Mouse (Mus musculus) heart, embryonic 16.5 days (tissue): ENCODE measurements at regions not wholly inside any gene's neighbourhood (a gene's known extent, or its start where the extent isn't known, plus 50 kb on each side); places are given as distances from the start of the nearest gene placed in this dataset.

Source experiments
- ATAC-seq: fragments of 200-750 bp; cut with Nextera tagmentation; replicated peaks from 2 replicates; pipeline ENCODE4 v1.8.0; 2017; ENCODE audit warnings: moderate number of reproducible peaks; ENCODE audit not compliant: insufficient read depth, low FRiP score; ENCODE audit errors: extremely low read depth
- H3K27ac ChIP-seq: fragments of 300-500 bp; sonication (generic); 2 replicates; pipeline ENCODE4 v1.5.1; 2014; ENCODE audit warnings: mild to moderate bottlenecking, low read length, control low read depth, moderate library complexity
- H3K27me3 ChIP-seq: fragments of 300-500 bp; sonication (generic); 2 replicates; pipeline ENCODE4 v1.6.1; 2014; ENCODE audit warnings: low read length, mixed read lengths; ENCODE audit not compliant: control insufficient read depth, insufficient read depth
- H3K36me3 ChIP-seq: fragments of 300-500 bp; sonication (generic); 2 replicates; pipeline ENCODE4 v1.6.1; 2014; ENCODE audit not compliant: control insufficient read depth, insufficient read depth
- H3K4me1 ChIP-seq: fragments of 300-500 bp; sonication (generic); 2 replicates; pipeline ENCODE4 v1.6.1; 2014; ENCODE audit warnings: low read length, mixed read lengths; ENCODE audit not compliant: control insufficient read depth, insufficient read depth
- H3K4me2 ChIP-seq: fragments of 300-500 bp; sonication (generic); 2 replicates; pipeline ENCODE4 v1.6.1; 2014; ENCODE audit warnings: low read depth, mild to moderate bottlenecking, control low read depth, low read length
- H3K4me3 ChIP-seq: fragments of 300-500 bp; sonication (generic); 2 replicates; pipeline ENCODE4 v1.5.1; 2014; ENCODE audit warnings: mild to moderate bottlenecking, control low read depth, low read length
- H3K9ac ChIP-seq: fragments of 300-500 bp; sonication (generic); 2 replicates; pipeline ENCODE4 v1.6.1; 2014; ENCODE audit warnings: low read length, control low read depth
- H3K9me3 ChIP-seq: fragments of 300-500 bp; sonication (generic); replicated peaks from 2 replicates; pipeline ENCODE4 v1.6.1; 2016; ENCODE audit warnings: low read length; ENCODE audit not compliant: control insufficient read depth
- WGBS: fragments of 180-500 bp; shearing (Covaris S2); extraction: QIAGEN DNeasy Blood & Tissue Kit; methylation state at CpG from one replicate; pipeline ENCODE4 v1.1.7; 2014; 5-methylcytosine and 5-hydroxymethylcytosine counted together

- no peak for ATAC-seq
- Histone ChIP-seq H3K9ac (no peak overlapping the region), H3K36me3 (no peaks in the 10 kb centered on the region), H3K4me2 (no peak overlapping the region), H3K4me3 (no peak overlapping the region), H3K27ac (no peak overlapping the region), H3K27me3 (no peaks in the 10 kb centered on the region), H3K4me1 (no peaks in the 10 kb centered on the region), H3K9me3 (peaks cover 3% of the 10 kb centered on the region)
- 83% methylated on average over 2 of the region's 2 CpGs for WGBS
Observed at GRCm38 (mm10) chr13:34507224-34507623, 146.1 kb downstream of the Pxdc1 start.

GRCm38 (mm10) chr13:34505861-34506260 lies 147.4 kb downstream of the Pxdc1 start:
- Histone ChIP-seq H3K4me2 (no peak overlapping the region), H3K36me3 (no peaks in the 10 kb centered on the region), H3K4me1 (no peaks in the 10 kb centered on the region), H3K9ac (no peak overlapping the region), H3K4me3 (no peak overlapping the region), H3K9me3 (peaks cover 3% of the 10 kb centered on the region), H3K27ac (no peak overlapping the region), H3K27me3 (no peaks in the 10 kb centered on the region)
- no peak for ATAC-seq
- WGBS, result 82% methylated on average over 2 of the region's 2 CpGs

- peaks cover 3% of the 10 kb centered on the region for H3K9me3 ChIP-seq
- H3K9ac ChIP-seq, result no peak overlapping the region
- H3K36me3 ChIP-seq, result no peaks in the 10 kb centered on the region
- H3K27me3 ChIP-seq, result no peaks in the 10 kb centered on the region
- H3K4me2 ChIP-seq, result no peak overlapping the region
- no peak overlapping the region for H3K27ac ChIP-seq
- ATAC-seq, result no peak
- H3K4me1 ChIP-seq, result no peaks in the 10 kb centered on the region
- WGBS, result 71% methylated on average over 3 of the region's 3 CpGs
- H3K4me3 ChIP-seq, result no peak overlapping the region
Observed at GRCm38 (mm10) chr13:34504879-34505278, 148.4 kb downstream of the Pxdc1 start.

DNA sequence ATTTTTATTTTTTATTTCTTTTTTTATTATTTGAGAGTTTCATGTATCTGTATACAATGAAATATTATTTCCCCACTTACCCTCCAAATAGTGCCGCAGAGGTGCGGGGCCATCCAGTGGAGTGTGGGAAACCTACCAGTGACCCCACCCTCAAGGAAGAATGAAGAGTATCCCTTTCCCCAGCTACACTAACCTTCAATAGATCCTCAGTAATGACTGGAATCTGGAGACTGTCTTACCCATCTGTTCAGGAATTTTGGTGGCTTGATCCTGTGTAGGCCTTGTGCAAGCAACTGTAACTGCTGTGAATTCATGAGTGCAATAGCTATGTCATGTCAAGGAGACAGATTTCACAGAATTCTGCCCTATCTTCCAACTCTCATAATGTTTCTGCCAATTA lies 153.9 kb upstream of the Slc22a23 start:
- no peak overlapping the region for H3K4me3 ChIP-seq
- no peak for ATAC-seq

DNA sequence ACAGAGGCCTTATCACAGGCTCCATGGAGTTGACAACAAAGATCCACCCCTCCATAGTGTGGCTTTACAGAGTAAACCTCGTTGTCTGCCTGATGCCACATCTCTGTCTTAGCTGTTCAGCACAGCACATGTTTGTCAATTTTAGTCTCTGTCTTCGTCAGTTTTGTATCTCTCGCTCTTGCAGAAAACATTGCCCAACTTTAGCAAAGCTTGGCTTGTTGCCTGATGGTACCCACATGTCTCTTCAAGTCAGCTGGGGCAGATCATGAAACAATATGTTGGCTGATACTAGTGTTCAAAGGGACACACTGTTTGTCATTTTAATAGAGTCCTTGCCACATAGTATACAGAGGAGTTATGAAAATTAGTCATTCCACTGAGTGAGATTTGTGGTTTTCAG lies 152.7 kb upstream of the Slc22a23 start:
- Histone ChIP-seq H3K4me1 (no peaks in the 10 kb centered on the region), H3K4me2 (no peak overlapping the region), H3K4me3 (no peak overlapping the region), H3K36me3 (no peaks in the 10 kb centered on the region), H3K9me3 (no peaks in the 10 kb centered on the region), H3K27me3 (no peaks in the 10 kb centered on the region), H3K27ac (no peak overlapping the region), H3K9ac (no peak overlapping the region)
- 76% methylated on average over 3 of the region's 3 CpGs for WGBS
- no peak for ATAC-seq

More for the DNA sequence above, 153.9 kb upstream of the Slc22a23 start:
- H3K27me3 ChIP-seq, result no peaks in the 10 kb centered on the region
- WGBS, result 93% methylated on average over 2 of the region's 2 CpGs
- H3K36me3 ChIP-seq, result no peaks in the 10 kb centered on the region
- H3K9me3 ChIP-seq, result no peaks in the 10 kb centered on the region
- no peaks in the 10 kb centered on the region for H3K4me1 ChIP-seq
- no peak overlapping the region for H3K4me2 ChIP-seq
- no peak overlapping the region for H3K27ac ChIP-seq
- H3K9ac ChIP-seq, result no peak overlapping the region

DNA sequence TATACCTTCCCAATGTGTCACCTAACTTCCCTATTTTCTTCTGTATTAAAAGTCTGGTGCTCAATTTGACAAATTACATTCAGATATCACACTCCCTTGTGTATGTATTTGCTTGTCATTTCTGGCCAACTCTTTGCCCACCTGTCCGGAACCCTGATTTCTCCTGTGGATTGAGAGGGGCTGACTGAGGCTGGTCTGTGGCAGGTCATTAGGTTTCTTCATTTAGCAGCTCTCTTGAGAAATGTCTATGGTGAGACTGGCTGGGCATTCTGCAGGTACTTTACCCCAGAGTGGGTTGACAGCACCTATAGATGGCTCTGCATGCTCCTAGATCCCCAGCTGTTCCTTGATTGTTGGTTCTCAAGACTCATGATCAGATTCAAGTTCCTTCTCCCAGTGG lies 139.8 kb upstream of the Slc22a23 start:
- 91% methylated on average over 1 of the region's 1 CpGs for WGBS
- Histone ChIP-seq H3K4me1 (no peaks in the 10 kb centered on the region), H3K27me3 (no peaks in the 10 kb centered on the region), H3K27ac (no peak overlapping the region), H3K4me3 (no peak overlapping the region), H3K36me3 (no peaks in the 10 kb centered on the region), H3K4me2 (no peak overlapping the region), H3K9ac (no peak overlapping the region), H3K9me3 (no peaks in the 10 kb centered on the region)
- ATAC-seq, result no peak

- Histone ChIP-seq H3K4me3 (no peak overlapping the region), H3K27me3 (no peaks in the 10 kb centered on the region), H3K4me2 (no peak overlapping the region), H3K9me3 (no peaks in the 10 kb centered on the region), H3K9ac (no peak overlapping the region), H3K4me1 (no peaks in the 10 kb centered on the region), H3K36me3 (no peaks in the 10 kb centered on the region), H3K27ac (no peak overlapping the region)
- WGBS, result 89% methylated on average over 10 of the region's 10 CpGs
- no peak for ATAC-seq
Observed at GRCm38 (mm10) chr13:34481461-34481860, 136.5 kb upstream of the Slc22a23 start.

DNA sequence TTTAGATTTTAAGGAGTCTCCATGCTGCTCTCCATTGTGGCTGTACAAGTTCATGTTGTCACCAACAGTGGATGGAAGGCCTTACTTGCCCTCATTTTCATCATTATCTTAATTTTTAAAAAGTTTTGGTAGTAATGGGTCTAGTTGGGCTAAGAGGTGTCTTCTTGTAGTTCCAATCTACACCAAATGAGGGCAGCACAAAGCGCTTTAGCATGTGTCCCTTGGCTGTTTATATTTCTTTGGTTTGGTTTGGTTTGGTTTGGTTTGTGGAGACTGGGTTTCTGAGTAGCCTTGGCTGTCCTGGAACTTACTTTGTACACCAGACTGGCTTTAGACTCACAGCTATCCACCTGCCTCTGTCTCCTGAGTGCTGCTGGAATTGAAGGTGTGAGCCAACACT lies 125.4 kb upstream of the Slc22a23 start:
- Histone ChIP-seq H3K4me2 (no peak overlapping the region), H3K36me3 (no peaks in the 10 kb centered on the region), H3K9ac (no peak overlapping the region), H3K27ac (no peak overlapping the region), H3K27me3 (no peaks in the 10 kb centered on the region), H3K4me1 (no peaks in the 10 kb centered on the region), H3K9me3 (no peaks in the 10 kb centered on the region), H3K4me3 (no peak overlapping the region)
- no peak for ATAC-seq
- 74% methylated on average over 1 of the region's 1 CpGs for WGBS

- Histone ChIP-seq H3K9ac (no peak overlapping the region), H3K27ac (no peak overlapping the region), H3K4me1 (no peaks in the 10 kb centered on the region), H3K27me3 (no peaks in the 10 kb centered on the region), H3K36me3 (no peaks in the 10 kb centered on the region), H3K4me3 (no peak overlapping the region), H3K9me3 (no peaks in the 10 kb centered on the region), H3K4me2 (no peak overlapping the region)
- no peak for ATAC-seq
- 79% methylated on average over 5 of the region's 5 CpGs for WGBS
Observed at GRCm38 (mm10) chr13:34469568-34469967, 124.6 kb upstream of the Slc22a23 start.
